Mouse (Mus musculus) CD4-positive, CD25-positive, alpha-beta regulatory T cell, adult 4 months (primary cell): ENCODE results near the gene Slc17a2. TPM values are rescaled to one million over a fixed set of nuclear protein-coding genes. Genes with fewer than 3 reads are reported as not detected.
A peak's percentile ranks its signal among the peaks of the same experiment; 100 is the strongest.
"Not testable (repeated sequence)": the region's sequence is repeated elsewhere in the genome, so short reads cannot be mapped to it uniquely, and the experiment has no call there.

Experiments
- ATAC-seq: one replicate; pipeline ENCODE4 v1.8.0; 2017
- polyA plus RNA-seq, 2 experiments: library from polyadenylated mRNA; unstranded; fragments of 100-300 nt; shearing (Covaris generic); gene quantifications; one replicate each; pipeline ENCODE4 v1.2.1; 2017

The Slc17a2 gene
- not detected for polyA plus RNA-seq

DNA sequence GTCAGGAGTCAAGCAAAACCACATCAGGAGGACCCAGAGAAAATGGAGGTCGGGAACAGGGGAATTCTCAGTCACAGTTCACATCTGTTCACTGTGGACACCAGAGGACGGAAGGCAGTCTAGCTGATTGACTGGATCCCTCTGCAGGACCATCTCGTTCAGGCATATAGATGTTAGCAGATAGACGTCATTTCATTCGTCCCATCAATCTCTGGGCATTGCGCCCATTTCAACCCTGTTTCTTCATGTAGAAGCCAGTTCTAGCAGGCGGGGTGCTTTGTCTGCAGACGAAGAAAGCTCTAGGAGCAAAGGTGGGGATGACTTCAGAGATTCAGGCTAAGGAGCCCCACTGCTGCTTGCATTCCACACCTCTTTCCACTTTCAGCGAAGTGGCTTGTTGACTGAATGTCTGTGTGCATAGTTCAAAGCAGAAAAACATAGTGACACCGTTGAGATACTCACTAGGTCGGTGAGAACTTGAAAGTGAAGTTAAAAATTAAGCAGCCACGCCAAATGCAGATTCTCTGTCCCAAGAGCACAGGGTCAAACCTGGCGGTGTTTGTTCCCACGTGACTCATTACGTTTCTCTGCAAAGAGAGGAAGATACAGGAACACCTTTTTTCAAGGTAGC is at the start of gene Slc17a2:
Gene Slc17a2 (plus strand): TSS at position 572 of the 631 bp plus-strand sequence.
- ATAC-seq = no peak

DNA sequence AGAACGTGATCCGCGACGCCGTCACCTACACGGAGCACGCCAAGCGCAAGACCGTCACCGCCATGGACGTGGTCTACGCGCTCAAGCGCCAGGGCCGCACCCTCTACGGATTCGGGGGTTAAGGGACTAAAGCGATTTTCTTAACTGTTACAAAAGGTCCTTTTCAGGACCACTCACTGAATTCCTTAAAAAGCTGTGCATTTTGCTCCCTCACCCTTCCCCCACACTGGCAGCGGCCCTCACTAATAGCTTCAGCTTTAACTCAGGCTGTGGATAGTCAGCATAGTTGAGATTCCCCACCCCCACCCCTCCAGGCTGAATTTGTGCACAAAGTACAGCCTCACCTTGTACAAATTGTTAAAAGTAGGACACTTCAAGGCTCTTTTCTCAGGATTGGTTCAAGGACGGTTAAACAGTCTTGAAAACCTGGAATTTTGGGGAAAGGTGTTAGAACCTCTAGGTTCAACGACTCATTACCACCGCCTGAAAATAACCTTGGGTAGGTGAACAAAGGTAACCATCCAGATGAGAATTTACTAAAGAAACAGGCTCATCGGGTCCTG is 49.5 kb upstream of the Slc17a2 start:
- no peak for ATAC-seq

DNA sequence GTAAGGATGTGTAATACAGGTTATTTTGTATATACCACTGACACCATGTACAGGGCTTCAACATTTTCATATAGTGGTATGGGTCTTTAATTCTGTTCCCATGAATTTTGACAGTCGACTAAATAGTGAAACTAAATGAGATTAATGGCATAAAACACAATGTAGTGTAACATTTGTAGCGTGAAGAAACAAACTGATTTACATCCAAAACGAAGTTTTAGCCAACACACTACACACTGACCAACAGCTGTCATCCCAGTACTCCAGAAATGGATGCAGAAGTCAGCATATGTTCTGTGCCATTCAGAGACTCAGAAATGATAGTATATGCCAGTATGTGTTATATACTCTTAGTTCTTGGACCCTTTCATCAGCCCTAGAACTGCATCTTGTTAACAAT is 48.9 kb upstream of the Slc17a2 start:
- ATAC-seq = no peak

DNA sequence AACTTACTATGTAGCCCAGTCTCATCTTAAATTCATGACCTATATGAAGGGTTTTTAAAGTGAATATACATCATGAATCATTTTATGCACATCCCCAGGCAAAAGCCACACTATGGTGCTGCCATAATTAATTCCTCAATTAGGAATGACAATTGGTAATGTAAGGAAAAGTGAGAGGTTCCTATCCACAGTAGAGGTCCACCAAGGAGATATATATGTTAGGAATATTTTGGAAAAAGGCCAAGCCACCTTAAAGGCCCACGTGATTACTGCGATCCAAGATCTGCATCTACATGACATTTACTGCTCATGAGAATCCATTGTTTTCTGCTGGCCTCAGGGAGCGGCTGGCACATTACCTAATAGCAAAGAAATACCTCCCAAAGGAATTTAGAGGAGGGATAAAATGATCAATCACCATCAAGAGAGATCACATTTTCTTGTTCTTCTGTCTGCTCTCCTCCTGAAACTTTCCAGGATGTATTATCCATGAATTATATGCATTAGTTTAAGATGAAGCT is 47.5 kb upstream of the Slc17a2 start:
- ATAC-seq = no peak

DNA sequence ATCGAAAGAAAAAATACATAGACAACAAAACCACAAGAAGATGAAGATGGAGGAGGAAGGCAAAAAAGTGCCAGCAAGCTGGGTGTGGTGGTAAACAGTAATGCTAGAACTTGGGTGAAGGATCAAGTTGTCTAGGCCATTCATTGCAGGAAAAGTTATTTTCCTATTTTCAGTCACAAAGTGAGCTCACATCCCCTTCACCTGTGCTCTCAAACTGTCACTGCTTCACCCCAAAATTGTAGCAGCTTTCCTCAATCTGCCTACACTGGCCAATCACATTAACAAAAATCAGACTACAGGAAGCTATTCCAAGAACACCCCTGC is 46.9 kb upstream of the Slc17a2 start:
- ATAC-seq = no peak

DNA sequence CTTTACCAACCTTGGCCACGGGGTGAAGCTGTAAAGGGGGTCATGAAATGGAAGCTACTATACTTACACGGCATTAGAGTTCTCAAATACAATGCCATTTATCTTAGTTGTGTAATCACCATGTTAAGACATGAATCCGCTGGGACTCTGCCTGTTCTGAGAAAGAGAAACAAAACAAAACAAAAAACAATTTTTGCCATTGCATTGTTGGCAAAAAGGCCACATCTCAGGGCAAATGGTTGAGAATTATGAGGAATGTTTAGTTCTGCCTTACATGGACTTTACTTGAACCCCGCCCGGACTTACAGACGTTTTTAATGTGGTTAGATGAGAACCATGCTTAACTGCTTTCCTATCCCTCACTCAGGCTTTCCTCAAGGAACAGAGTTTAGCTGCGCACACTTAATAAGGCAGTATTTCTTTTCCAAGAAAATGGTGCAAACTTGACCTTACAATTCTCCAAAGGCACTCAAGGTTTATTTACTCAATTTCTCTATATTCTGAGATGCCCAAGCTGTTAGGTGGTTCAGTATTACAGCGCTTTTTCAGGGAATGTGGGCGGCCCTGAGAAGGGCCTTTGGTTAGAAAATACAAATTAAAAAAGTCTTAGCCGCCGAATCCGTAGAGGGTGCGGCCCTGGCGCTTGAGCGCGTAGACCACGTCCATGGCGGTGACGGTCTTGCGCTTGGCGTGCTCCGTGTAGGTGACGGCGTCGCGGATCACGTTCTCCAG is 46.4 kb upstream of the Slc17a2 start:
- no peak for ATAC-seq

DNA sequence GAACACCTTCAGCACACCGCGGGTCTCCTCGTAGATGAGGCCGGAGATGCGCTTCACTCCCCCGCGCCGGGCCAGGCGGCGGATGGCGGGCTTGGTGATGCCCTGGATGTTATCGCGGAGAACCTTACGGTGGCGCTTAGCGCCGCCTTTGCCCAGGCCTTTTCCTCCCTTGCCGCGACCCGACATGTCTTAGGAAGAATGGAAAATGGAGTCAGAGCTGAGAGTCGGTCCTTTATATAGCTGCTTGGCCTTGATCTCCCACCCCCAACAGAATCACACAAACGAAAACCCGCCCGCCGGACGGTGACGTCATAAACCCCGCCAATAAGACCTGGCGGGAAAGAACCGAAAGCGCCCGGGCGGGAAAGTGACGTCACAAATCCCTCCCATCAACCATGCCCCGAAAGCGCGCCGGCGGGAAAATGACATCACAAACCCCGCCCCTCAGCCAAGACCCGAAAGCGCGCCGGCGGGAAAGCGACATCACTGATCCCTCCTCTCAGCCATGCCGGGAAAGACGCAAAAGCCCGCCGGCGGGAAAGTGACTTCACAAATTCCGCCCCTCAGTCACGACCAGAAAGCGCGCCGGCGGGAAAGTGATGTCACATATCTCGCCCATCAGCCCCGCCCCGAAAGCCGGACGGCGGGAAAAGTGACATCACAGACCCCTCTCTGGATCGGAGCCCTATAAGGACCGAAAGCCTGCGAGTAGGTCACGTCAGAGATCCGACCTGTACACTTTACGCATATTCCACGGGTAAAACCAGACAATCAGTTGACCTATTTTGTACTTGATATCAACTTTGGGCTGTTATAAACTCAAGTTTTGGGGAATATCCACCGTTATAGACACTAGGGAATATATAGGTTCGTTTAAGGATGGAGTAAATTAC is 45.6 kb upstream of the Slc17a2 start, which contains the start of gene Hist1h4a:
Gene Hist1h4a (minus strand): TSS at position 259 of the 893 bp plus-strand sequence.
- peak; percentile 65 for ATAC-seq

DNA sequence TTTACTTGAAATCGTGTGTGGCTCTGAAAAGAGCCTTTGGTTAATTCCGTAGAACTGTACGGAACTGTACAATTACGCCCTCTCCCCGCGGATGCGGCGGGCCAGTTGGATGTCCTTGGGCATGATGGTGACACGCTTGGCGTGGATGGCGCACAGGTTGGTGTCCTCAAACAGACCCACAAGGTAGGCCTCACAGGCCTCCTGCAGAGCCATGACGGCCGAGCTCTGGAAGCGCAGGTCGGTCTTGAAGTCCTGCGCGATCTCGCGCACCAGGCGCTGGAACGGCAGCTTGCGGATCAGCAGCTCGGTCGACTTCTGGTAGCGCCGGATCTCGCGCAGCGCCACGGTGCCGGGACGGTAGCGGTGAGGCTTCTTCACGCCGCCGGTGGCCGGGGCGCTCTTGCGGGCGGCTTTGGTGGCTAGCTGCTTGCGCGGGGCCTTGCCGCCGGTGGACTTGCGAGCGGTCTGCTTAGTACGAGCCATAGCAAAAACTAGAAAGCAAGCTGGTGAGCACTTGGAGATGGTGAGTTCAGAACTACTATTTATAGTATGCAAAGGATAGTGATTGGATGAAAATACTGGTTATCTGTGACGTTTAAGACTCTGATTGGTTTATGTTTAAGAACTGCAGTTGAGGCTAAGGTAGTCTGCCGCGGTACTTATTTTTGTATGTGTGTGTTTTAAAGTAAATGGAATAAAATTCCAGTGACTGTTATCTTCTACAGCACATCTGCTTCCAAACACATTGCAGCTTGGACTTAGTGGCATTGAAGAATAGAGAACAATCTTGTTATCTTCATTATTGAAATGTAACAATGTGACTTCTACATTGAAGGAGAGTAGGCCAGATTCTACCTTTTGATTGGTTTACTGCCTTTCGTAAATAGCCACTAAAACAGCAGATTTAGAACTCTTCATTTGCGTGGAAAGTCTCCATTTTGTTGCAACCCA is 44.6 kb upstream of the Slc17a2 start, which contains the start of gene Hist1h3a:
Gene Hist1h3a (minus strand): TSS at position 516 of the 951 bp plus-strand sequence.
- peak; percentile 65 for ATAC-seq

DNA sequence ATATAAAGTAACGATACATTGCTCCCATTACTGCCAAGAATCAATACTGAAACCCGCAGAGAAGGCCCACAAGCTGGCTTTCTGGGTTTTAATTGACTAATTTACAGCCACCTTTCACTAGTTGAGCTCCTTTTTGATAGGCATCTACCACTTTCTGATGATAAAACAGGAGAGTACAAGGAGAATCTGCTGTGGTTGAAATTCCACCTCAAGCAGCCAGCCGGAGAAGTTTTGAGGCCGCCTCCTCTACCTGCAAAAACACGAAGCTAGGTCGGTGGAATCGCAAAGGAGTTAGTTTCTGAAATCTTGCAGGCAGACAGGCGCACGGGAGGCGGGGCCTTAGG is 43.6 kb upstream of the Slc17a2 start:
- no peak for ATAC-seq

DNA sequence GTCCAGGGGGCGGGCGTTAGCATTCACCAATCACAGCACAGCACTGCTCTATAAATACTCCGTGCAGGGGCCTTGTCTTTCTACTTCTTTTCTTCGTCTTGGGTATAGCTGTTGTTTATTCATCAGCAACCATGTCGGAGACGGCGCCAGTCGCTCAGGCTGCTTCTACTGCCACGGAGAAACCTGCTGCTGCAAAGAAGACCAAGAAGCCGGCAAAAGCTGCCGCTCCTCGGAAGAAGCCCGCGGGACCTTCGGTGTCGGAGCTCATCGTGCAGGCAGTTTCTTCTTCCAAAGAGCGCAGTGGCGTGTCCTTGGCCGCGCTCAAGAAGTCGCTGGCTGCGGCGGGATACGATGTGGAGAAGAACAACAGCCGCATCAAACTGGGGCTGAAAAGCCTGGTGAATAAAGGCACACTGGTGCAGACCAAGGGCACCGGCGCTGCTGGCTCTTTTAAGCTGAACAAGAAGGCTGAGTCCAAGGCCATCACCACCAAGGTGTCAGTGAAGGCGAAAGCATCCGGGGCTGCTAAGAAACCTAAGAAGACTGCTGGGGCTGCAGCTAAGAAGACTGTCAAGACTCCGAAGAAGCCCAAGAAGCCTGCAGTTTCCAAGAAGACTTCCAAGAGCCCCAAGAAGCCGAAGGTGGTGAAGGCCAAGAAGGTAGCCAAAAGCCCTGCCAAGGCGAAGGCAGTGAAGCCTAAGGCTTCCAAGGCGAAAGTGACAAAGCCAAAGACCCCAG is 43.0 kb upstream of the Slc17a2 start, which contains the start of gene Hist1h1a:
Gene Hist1h1a (plus strand): TSS at position 81 of the 738 bp plus-strand sequence.
- peak; percentile 48 for ATAC-seq

DNA sequence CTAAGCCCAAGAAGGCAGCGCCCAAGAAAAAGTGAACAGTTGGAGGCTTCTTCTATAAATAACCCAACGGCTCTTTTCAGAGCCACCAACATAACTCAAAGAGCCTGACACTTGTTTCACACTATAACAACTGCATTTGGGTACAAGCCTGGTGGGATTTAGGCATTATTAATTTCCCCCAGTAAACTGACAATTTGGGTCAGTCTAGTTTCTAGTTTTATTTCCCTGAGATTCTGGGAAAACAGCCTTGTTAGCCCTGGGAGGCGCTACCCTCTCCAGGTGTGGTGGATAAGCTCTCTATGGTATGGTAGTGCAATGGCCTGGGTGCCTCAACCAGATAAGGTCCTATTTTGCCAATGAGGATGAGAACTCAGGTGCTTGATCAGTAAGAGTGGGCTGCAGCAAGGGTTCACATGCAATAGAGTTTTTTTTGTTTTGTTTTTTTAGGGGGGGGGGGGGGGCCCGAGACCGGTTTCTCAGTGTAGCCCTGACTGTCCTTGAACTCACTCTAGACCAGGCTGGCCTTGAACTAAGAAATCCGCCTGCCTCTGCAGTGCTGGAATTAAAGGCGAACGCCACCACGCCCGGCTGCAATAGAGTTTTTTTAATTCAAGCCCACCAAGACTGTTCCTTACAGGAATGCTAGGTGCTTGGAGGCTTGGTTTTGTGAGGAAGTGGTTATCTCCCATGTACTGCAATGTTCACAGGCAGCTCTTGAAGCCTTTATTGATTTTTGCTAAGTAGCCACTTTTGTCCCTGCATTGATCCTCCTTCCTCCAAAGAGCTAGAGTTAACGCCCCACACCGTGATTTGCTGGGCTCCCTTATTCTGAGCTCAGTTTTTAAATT is 42.2 kb upstream of the Slc17a2 start:
- ATAC-seq = no peak

DNA sequence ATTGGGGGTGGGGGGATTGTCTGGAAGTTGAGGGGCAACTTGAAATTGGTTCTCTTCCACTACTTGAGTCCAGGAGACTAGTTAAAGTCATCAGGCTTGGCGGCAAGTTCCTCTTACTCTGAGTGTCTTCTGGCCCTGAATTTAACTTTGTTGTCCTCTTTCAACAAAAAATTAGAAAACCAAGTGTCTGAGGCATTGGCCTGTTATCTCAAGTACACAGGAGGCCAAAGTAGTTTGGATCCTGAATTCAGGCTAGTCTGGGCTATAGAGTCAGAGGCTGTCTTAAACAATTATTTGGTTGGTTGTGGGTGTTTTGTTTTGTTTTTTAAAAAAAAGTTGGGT is 41.6 kb upstream of the Slc17a2 start:
- ATAC-seq = no peak

DNA sequence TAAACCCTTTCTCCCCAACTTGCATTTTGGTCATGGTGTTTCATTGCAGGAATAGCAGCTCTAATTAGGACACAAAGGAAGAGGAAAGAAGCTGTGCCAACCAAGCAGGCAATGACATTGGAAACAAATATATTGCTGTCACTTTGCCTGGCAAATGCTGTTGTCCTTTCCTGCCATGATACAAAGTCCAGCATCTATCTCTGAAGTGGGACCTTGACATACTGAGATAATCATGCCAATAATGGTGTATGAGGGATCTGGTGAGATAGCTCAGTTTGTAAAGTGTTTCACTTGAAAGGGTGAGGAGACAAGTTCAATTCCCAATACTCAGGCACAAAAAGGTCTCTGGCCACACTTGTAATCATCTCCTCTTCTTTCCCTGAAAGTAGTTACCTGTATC is 40.0 kb upstream of the Slc17a2 start:
- no peak for ATAC-seq

DNA sequence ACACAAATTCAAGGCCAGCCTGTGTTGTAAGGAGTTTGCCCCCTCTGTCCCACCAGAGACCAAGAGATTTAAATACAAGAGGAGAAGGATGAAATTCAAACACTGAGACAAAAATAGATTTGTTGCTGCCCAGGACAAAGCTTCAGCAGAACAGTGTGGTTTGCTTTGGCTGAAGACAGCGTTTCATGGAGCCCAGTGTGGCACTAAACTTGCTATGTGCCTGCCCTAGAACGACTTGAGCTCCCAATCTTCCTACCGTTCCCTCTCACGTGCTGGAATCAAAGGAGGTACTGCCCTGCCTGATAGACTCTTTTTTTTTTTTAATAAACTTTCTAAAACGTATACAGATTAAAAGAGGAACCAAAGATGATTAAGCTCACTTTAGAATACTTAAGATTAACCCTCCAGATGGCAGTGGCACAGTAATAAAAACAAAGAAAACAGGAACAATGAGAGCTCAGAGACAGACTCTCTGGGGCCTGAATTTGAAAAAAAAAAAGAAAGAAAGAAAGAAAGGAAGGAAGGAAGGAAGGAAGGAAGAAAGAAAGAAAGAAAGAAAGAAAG is 37.9 kb upstream of the Slc17a2 start:
- no peak for ATAC-seq

DNA sequence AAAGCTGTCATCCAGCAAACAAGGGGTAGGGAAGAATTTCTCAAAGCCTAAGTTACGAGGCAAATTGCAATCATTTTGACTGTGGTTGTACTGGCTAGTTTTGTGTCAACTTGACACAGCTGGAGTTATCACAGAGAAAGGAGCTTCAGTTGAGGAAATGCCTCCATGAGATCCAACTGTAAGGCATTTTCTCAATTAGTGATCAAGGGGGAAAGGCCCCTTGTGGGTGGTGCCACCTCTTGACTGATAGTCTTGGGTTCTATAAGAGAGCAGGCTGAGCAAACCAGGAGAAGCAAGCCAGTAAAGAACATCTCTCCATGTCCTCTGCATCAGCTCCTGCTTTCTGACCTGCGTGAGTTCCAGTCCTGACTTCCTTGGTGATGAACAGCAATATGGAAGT is 37.2 kb upstream of the Slc17a2 start, which contains the start of gene Trim38:
Gene Trim38 (plus strand): TSS at position 301 of the 400 bp plus-strand sequence.
- not testable (repeated sequence) for ATAC-seq

DNA sequence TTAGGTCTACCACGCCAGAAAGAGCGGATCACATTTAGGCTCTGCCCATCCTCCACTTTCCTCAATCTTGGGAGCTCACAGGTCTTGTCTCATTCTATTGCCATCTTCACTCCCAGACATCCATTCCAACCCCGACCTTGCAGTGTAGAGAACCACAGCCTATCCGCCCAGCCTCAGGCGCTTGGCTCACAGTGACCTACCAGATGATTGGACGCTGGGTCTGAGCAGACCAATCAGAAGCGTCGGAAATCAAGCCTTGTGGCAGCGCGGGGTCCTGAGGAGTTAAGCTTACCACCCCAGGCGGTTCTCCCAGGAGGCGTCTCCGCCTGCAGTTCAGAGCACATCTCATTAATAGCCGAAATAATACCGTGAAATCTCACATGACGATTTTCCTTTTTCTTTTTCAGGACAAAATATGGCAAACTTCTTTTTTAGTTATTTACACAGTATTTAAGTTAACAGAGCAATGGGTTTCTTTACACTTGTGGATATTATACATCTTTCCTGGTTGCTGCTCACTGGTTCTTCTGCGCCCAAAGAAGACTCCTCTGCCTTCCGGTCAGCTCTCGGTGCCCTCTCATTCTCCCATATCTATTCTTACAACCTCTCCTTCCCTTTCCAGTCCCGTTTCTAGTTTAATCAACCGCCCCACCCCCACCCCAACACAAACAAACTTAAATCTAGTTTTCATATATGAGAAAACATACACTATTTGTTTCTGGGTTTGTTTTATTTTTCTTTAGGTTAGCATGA is 34.1 kb upstream of the Slc17a2 start:
- no peak for ATAC-seq

DNA sequence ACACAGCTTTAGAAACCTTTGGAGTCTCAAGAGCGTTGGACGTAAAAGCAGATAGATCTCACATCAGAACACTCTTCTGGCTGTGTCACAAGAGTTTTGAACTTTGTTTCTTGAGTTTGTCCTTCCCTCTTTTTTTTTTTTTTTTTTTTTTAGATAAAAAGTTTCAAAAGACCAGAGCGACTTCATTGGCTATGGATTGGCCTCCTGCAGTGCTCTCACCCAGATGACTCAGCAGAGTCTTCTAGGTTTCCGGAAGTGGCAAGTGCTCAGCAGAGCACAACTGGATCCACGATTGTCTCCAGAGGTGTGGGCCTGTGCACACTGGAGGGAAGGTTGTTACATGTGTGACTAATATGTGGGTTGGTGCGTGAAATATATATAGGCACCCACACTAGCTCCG is 28.5 kb upstream of the Slc17a2 start:
- ATAC-seq = no peak

DNA sequence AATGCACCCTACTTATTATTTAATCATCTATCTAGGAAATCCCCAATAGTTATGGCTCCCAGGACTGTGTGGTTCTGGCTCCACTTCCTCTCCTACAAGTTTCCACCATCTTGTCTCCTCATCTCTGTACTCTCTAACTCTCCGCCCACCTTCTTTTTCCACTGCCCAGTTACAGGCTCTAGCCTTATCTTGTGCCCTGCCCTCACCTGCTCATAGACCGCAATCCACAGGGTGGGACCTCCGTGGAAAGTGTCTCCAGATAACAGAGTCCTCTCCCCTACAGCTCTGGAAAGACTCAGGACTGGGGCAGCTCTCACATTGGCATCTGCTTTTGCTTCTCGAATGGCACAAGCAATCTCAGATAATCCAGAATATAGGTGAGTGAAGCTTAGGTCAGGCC is 27.8 kb upstream of the Slc17a2 start:
- no peak for ATAC-seq

DNA sequence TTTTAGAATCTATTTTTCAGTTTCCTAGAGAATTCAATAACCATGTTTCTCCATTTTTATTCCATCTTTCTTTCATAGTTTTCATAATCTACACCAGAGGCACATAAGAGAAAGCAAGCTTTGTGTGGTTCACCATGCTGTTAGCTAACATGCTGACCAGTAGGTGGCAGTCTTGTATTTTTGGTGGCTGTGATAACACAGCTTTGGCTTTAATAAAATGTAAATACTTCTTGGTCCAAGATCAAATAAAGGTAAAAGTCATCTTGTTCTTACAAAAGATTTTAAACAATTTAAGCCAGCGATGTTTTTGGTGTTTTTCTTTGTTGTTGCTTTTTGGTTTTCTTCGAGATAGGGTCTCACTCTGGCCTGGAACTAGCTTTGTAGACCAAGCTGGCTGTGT is 14.3 kb upstream of the Slc17a2 start:
- peak; percentile 37 for ATAC-seq
